Mouse (Mus musculus): ENCODE data around the gene Hdhd3. TPM values are rescaled to one million over a fixed set of nuclear protein-coding genes. Genes with fewer than 3 reads are reported as not detected.

Gene Hdhd3
- polyA plus RNA-seq, 1 experiment from 2014 or later = 16.5 TPM

GRCm38 (mm10) chr4:62459081-62459480 is 44.2 kb downstream of the Hdhd3 start:
- DNase-seq (ENCODE audit: low spot score) (no peak), ATAC-seq (ENCODE audit: insufficient number of reproducible peaks, low FRiP score, low TSS enrichment, low read depth) (no peak)
- 83% methylated on average over 3 of the region's 3 CpGs for WGBS
- Histone ChIP-seq H3K4me2 (ENCODE audit: low read depth, severe bottlenecking) (no peak overlapping the region), H3K4me3 (ENCODE audit: low read depth, low read length) (no peak overlapping the region), H3K27ac (replicated peaks; ENCODE audit: low read depth, low read length) (no peak overlapping the region), H3K9ac (ENCODE audit: low read length) (no peak overlapping the region), H3K36me3 (ENCODE audit: control insufficient read depth, insufficient read depth, low read length) (no peaks in the 10 kb centered on the region), H3K27me3 (ENCODE audit: control insufficient read depth, insufficient read depth, low read length) (no peaks in the 10 kb centered on the region), H3K9me3 (ENCODE audit: control insufficient read depth, low read length) (no peaks in the 10 kb centered on the region), H3K4me1 (ENCODE audit: control insufficient read depth, insufficient read depth, low read length) (no peaks in the 10 kb centered on the region)

GRCm38 (mm10) chr4:62454995-62455394 is 48.3 kb downstream of the Hdhd3 start:
- no peaks in the 10 kb centered on the region for H3K27me3 ChIP-seq (ENCODE audit: control insufficient read depth, insufficient read depth, low read length)
- no peak overlapping the region for H3K4me2 ChIP-seq (ENCODE audit: low read depth, severe bottlenecking)
- no peaks in the 10 kb centered on the region for H3K36me3 ChIP-seq (ENCODE audit: control insufficient read depth, insufficient read depth, low read length)
- DNase-seq (ENCODE audit: low spot score) (peak; percentile 61), ATAC-seq (ENCODE audit: insufficient number of reproducible peaks, low FRiP score, low TSS enrichment, low read depth) (no peak)
- 67% methylated on average over 5 of the region's 5 CpGs for WGBS
- no peak overlapping the region for H3K4me3 ChIP-seq (ENCODE audit: low read depth, low read length)
- H3K9ac ChIP-seq (ENCODE audit: low read length) = no peak overlapping the region
- no peak overlapping the region for H3K27ac ChIP-seq (replicated peaks; ENCODE audit: low read depth, low read length)
- H3K9me3 ChIP-seq (ENCODE audit: control insufficient read depth, low read length) = peaks cover 3% of the 10 kb centered on the region; the same call in 1 of the 2 replicates
- H3K4me1 ChIP-seq (ENCODE audit: control insufficient read depth, insufficient read depth, low read length) = no peaks in the 10 kb centered on the region

Other genes with a start within 250 kb of the Hdhd3 start
- 9.6 and 11.3 TPM in 2 replicates for gene Slc31a2, start 240.9 kb downstream of the Hdhd3 start, polyA plus RNA-seq (2014; fragmentation: Nextera tagmentation; extraction: Ambion mirVana)
- gene Fkbp15, start 142.9 kb downstream of the Hdhd3 start, polyA plus RNA-seq (2014; fragmentation: Nextera tagmentation; extraction: Ambion mirVana) = 19.9 and 22.2 TPM in 2 replicates
- gene Slc31a1, start 142.7 kb downstream of the Hdhd3 start, polyA plus RNA-seq (2014; fragmentation: Nextera tagmentation; extraction: Ambion mirVana) = 43.2 and 44.7 TPM in 2 replicates
- 223 and 254 TPM in 2 replicates for gene Cdc26, start 94.8 kb downstream of the Hdhd3 start, polyA plus RNA-seq (2014; fragmentation: Nextera tagmentation; extraction: Ambion mirVana)
- 36.6 and 37.3 TPM in 2 replicates for gene Prpf4, start 94.7 kb downstream of the Hdhd3 start, polyA plus RNA-seq (2014; fragmentation: Nextera tagmentation; extraction: Ambion mirVana)
- gene Rnf183, start 68.2 kb downstream of the Hdhd3 start, polyA plus RNA-seq (2014; fragmentation: Nextera tagmentation; extraction: Ambion mirVana) = not detected in 2 replicates
- gene Wdr31, start 32.6 kb downstream of the Hdhd3 start, polyA plus RNA-seq (2014; fragmentation: Nextera tagmentation; extraction: Ambion mirVana) = 7.6 and 8.1 TPM in 2 replicates
- 0.91 and 1.2 TPM in 2 replicates for gene Bspry, start 23.4 kb downstream of the Hdhd3 start, polyA plus RNA-seq (2014; fragmentation: Nextera tagmentation; extraction: Ambion mirVana)
- 87.8 and 95.9 TPM in 2 replicates for gene Alad, start 16.5 kb upstream of the Hdhd3 start, polyA plus RNA-seq (2014; fragmentation: Nextera tagmentation; extraction: Ambion mirVana)
- gene Pole3, start 21.6 kb upstream of the Hdhd3 start, polyA plus RNA-seq (2014; fragmentation: Nextera tagmentation; extraction: Ambion mirVana) = 107 and 116 TPM in 2 replicates
- gene 4933430I17Rik, start 21.9 kb upstream of the Hdhd3 start, polyA plus RNA-seq (2014; fragmentation: Nextera tagmentation; extraction: Ambion mirVana) = 1.3 and 1.4 TPM in 2 replicates
- 20.1 and 22.9 TPM in 2 replicates for gene Rgs3, start 56.4 kb upstream of the Hdhd3 start, polyA plus RNA-seq (2014; fragmentation: Nextera tagmentation; extraction: Ambion mirVana)

Measured in limb, embryonic 11.5 days (tissue).